Mouse (Mus musculus) MEL (cell line): ENCODE measurements around the gene 1700020D05Rik. TPM values are rescaled to one million over a fixed set of nuclear protein-coding genes. Genes with fewer than 3 reads are reported as not detected.

ENCODE experiments used
- DNase-seq: peaks from one replicate; pipeline ENCODE4 v3.0.0; 2011; ENCODE audit warnings: low read depth, low spot score
- H3K27ac ChIP-seq: 2 replicates; pipeline ENCODE4 v1.5.1; 2012; ENCODE audit warnings: low read depth, mild to moderate bottlenecking, control low read depth, low read length, moderate library complexity; ENCODE audit not compliant: control insufficient read depth
- H3K27me3 ChIP-seq, 2 experiments: fragments of 150-350 bp in 1 of 2; sonication (generic) in 1 of 2; 2 replicates each; pipeline ENCODE4 v1.6.1; 2012; ENCODE audit warnings: low read length in 2 of 2, mild to moderate bottlenecking in 2 of 2, improper control_type of control experiment in 1 of 2, moderate library complexity in 1 of 2; ENCODE audit not compliant: insufficient read depth in 2 of 2, control insufficient read depth in 1 of 2
- H3K36me3 ChIP-seq, 2 experiments: 2 replicates each; pipeline ENCODE4 v1.6.1; 2012 to 2014; ENCODE audit warnings: low read length in 2 of 2, improper control_type of control experiment in 1 of 2, inconsistent platforms in 1 of 2, mild to moderate bottlenecking in 1 of 2; ENCODE audit not compliant: insufficient read depth in 2 of 2, control insufficient read depth in 1 of 2
- H3K4me1 ChIP-seq, 2 experiments: fragments of 150-350 bp in 1 of 2; sonication (generic) in 1 of 2; 2 replicates each; pipeline ENCODE4 v1.6.1; 2012; ENCODE audit warnings: low read length in 2 of 2, improper control_type of control experiment in 1 of 2, mild to moderate bottlenecking in 1 of 2; ENCODE audit not compliant: insufficient read depth in 2 of 2, control insufficient read depth in 1 of 2
- H3K4me3 ChIP-seq, 2 experiments: fragments of 150-350 bp in 1 of 2; sonication (generic) in 1 of 2; 2 replicates each; pipeline ENCODE4 v1.5.1; 2012; ENCODE audit warnings: low read depth in 2 of 2, low read length in 2 of 2, mild to moderate bottlenecking in 2 of 2, moderate library complexity in 2 of 2, control low read depth in 1 of 2, improper control_type of control experiment in 1 of 2; ENCODE audit not compliant: control insufficient read depth in 1 of 2, insufficient read depth in 1 of 2
- H3K79me2 ChIP-seq: 2 replicates; pipeline ENCODE4 v1.6.1; 2012; ENCODE audit warnings: mild to moderate bottlenecking, low read length, moderate library complexity; ENCODE audit not compliant: control insufficient read depth, poor library complexity, insufficient read depth
- H3K9ac ChIP-seq: 2 replicates; pipeline ENCODE4 v1.6.1; 2012; ENCODE audit warnings: low read depth, mild to moderate bottlenecking, control low read depth, low read length, moderate library complexity; ENCODE audit not compliant: control insufficient read depth, poor library complexity, severe bottlenecking
- H3K9me3 ChIP-seq: fragments of 150-350 bp; sonication (generic); replicated peaks from 2 replicates; pipeline ENCODE4 v1.6.1; 2012; ENCODE audit warnings: mild to moderate bottlenecking, low read length, improper control_type of control experiment, moderate library complexity; ENCODE audit not compliant: insufficient read depth
- BHLHE40 ChIP-seq: IDR thresholded peaks from 2 replicates; pipeline ENCODE4 v1.6.1; 2012; ENCODE audit warnings: low read depth, mild to moderate bottlenecking, inconsistent platforms, low read length, improper control_type of control experiment, borderline replicate concordance
- CHD1 ChIP-seq: IDR thresholded peaks from 2 replicates; pipeline ENCODE4 v1.6.1; 2012; ENCODE audit warnings: low read depth, mild to moderate bottlenecking, inconsistent platforms, low read length, improper control_type of control experiment
- E2F4 ChIP-seq: IDR thresholded peaks from 2 replicates; pipeline ENCODE4 v1.6.1; 2011; ENCODE audit warnings: low read depth, low read length, improper control_type of control experiment, borderline replicate concordance
- GATA1 ChIP-seq: IDR thresholded peaks from 2 replicates; pipeline ENCODE4 v1.6.1; 2011; ENCODE audit warnings: low read depth, low read length, improper control_type of control experiment
- JUND ChIP-seq: IDR thresholded peaks from 2 replicates; pipeline ENCODE4 v1.6.1; 2011; ENCODE audit warnings: low read depth, mild to moderate bottlenecking, improper control_type of control experiment, low read length
- MAFK ChIP-seq: IDR thresholded peaks from 2 replicates; pipeline ENCODE4 v1.6.1; 2011; ENCODE audit warnings: low read depth, mild to moderate bottlenecking, low read length, improper control_type of control experiment, borderline replicate concordance
- MAX ChIP-seq: IDR thresholded peaks from 2 replicates; pipeline ENCODE4 v1.6.1; 2011; ENCODE audit warnings: low read length, improper control_type of control experiment
- MEF2A ChIP-seq: IDR thresholded peaks from 2 replicates; pipeline ENCODE4 v1.6.1; 2014; ENCODE audit warnings: low read depth, mild to moderate bottlenecking, inconsistent platforms, low read length, improper control_type of control experiment; ENCODE audit not compliant: poor library complexity, insufficient replicate concordance, severe bottlenecking; ENCODE audit errors: extremely low read depth
- MYC ChIP-seq: IDR thresholded peaks from 2 replicates; pipeline ENCODE4 v1.6.1; 2011; ENCODE audit warnings: low read depth, mild to moderate bottlenecking, low read length, improper control_type of control experiment, moderate library complexity
- NRF1 ChIP-seq: IDR thresholded peaks from 2 replicates; pipeline ENCODE4 v1.6.1; 2014; ENCODE audit warnings: low read depth, mild to moderate bottlenecking, inconsistent platforms, low read length, improper control_type of control experiment, moderate library complexity; ENCODE audit not compliant: poor library complexity, insufficient read depth, severe bottlenecking
- POLR2A ChIP-seq, 2 experiments: IDR thresholded peaks; 2 replicates each; pipeline ENCODE4 v1.6.1; 2011 to 2012; ENCODE audit warnings: low read length in 2 of 2, mild to moderate bottlenecking in 2 of 2, control low read depth in 1 of 2, improper control_type of control experiment in 1 of 2, low read depth in 1 of 2, moderate library complexity in 1 of 2; ENCODE audit not compliant: control insufficient read depth in 1 of 2, insufficient read depth in 1 of 2, poor library complexity in 1 of 2
- POLR2AphosphoS2 ChIP-seq: IDR thresholded peaks from 2 replicates; pipeline ENCODE4 v1.6.1; 2011; ENCODE audit warnings: low read length, improper control_type of control experiment
- RAD21 ChIP-seq: IDR thresholded peaks from 2 replicates; pipeline ENCODE4 v1.6.1; 2011; ENCODE audit warnings: mild to moderate bottlenecking, low read depth, low read length, improper control_type of control experiment
- SMC3 ChIP-seq: IDR thresholded peaks from 2 replicates; pipeline ENCODE4 v1.6.1; 2011; ENCODE audit warnings: low read depth, low read length, improper control_type of control experiment
- TCF12 ChIP-seq: IDR thresholded peaks from 2 replicates; pipeline ENCODE4 v1.6.1; 2014; ENCODE audit warnings: low read depth, mild to moderate bottlenecking, inconsistent platforms, low read length, improper control_type of control experiment, moderate library complexity
- UBTF ChIP-seq: IDR thresholded peaks from 2 replicates; pipeline ENCODE4 v1.6.1; 2012; ENCODE audit warnings: low read depth, mild to moderate bottlenecking, inconsistent platforms, low read length, improper control_type of control experiment, moderate library complexity, borderline replicate concordance; ENCODE audit not compliant: insufficient read depth
- USF1 ChIP-seq: IDR thresholded peaks from 2 replicates; pipeline ENCODE4 v1.6.1; 2014; ENCODE audit warnings: low read depth, mild to moderate bottlenecking, inconsistent platforms, low read length, improper control_type of control experiment, moderate library complexity
- USF2 ChIP-seq, 2 experiments: IDR thresholded peaks; 2 replicates each; pipeline ENCODE4 v1.6.1; 2011 to 2012; ENCODE audit warnings: improper control_type of control experiment in 2 of 2, low read length in 2 of 2, borderline replicate concordance in 1 of 2, inconsistent platforms in 1 of 2, low read depth in 1 of 2, mild to moderate bottlenecking in 1 of 2; ENCODE audit not compliant: insufficient read depth in 1 of 2
- ZKSCAN1 ChIP-seq: IDR thresholded peaks from 2 replicates; pipeline ENCODE4 v1.6.1; 2012; ENCODE audit warnings: low read depth, mild to moderate bottlenecking, inconsistent platforms, low read length, improper control_type of control experiment, moderate library complexity
- polyA plus RNA-seq, 2 experiments: library from polyadenylated mRNA; stranded (reverse) in 1 of 2; unstranded in 1 of 2; fragments of >175 nt in 1 of 2; fragments of >200 nt in 1 of 2; gene quantifications; 2 replicates each; pipeline versions ENCODE4 v1.2.1 to v1.2.4; 2012; ENCODE audit warnings: low replicate concordance in 2 of 2, low read depth in 1 of 2; ENCODE audit not compliant: insufficient read length in 2 of 2, insufficient read depth in 1 of 2, missing spikeins in 1 of 2
- total RNA-seq: library from RNA; depleted of rRNA; stranded (reverse); fragments of 300-350 nt; gene quantifications from 2 replicates; pipeline ENCODE4 v1.2.3, GENCODE M21; 2012

1700020D05Rik gene
- total and polyA plus RNA-seq, 3 experiments, result 0.19 to 0.78 TPM; not detected in 1

DNA sequence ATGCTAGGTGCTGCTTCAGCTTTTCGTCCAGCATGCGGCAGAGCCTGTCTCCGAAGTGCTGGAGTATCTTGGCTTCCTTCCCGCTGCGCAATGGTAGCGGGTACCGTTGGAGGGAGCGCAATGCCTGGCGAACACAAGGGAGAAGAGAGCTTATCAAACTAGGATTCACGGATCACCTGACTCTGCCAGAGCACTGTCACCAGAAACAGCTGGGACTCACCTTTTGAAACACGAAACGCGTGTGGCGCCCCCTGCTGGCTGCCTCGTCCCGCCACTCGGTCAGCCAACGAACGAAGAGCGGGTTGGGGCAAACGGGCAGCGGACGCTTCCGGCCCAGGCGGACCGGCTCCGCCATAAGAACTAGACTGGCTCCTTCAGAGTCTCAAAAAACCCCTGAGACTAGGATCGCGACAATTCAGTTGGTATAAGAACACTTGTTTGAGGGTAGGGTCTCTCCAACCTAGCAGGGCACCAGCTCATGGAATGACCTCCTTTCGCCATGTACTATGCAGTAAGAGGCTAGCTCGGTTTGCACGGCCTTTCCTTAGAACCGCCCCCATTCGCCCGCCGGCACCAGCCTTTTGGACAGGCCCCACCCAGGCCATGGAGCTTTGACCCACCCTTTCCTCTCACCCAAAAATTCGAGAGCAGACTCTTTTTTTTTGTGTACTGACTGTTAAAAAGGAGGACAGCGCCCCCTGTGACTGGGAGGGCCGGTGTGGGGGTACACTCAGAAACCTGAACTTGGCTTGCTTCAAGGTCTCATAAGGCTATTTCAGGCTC is 15.6 kb downstream of the 1700020D05Rik start, which contains the start of gene Mus81 (continued):
- TF ChIP-seq POLR2AphosphoS2 (peak; percentile 74; the same call in 1 of the 2 replicates), CHD1 (no peak), POLR2A (IDR thresholded peaks at IDR 0.05; ENCODE audit: control insufficient read depth in 1 of 2, insufficient read depth in 1 of 2, low read depth in 1 of 2, low read length in 2 of 2, poor library complexity in 1 of 2) (peak; percentile 77 to 98), RAD21 (peak; percentile 32; the same call in 1 of the 2 replicates), USF1 (peak; percentile 88), NRF1 (0 out of 2 replicates have a peak, but pooled peaks have one; percentile 12), MAFK (no peak), MEF2A (no peak), MYC (no peak), UBTF (no peak), BHLHE40 (peak; percentile 28; the same call in 1 of the 2 replicates), SMC3 (peak; percentile 64), TCF12 (peak; percentile 57), ZKSCAN1 (no peak), GATA1 (peak; percentile 36; the same call in 1 of the 2 replicates), USF2 (IDR thresholded peaks at IDR 0.05; ENCODE audit: borderline replicate concordance in 1 of 2, insufficient read depth in 1 of 2, low read depth in 1 of 2, low read length in 2 of 2) (no peak)

DNA sequence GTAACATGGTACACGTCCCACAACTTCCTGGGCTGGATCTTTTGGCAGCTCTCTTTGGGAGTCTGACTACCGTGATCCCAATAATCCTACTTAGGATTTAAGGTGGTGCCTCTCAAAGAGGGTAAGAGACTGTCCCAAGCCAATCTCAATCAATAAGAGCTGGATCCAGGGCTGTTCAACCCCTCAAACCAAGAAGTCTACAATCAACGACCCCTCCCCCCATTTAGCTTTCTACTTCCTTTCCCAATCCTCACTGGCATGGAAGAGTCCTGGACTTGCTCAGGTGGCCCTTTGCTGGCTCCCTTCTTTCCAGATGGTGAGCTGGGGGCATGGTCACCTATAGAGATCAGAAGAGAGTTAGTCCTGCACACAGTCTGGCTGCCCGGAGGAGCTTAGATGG is 16.8 kb downstream of the 1700020D05Rik start:
- H3K27ac ChIP-seq, result no peak overlapping the region
- no peak overlapping the region; the same call in 1 of the 2 replicates for H3K9ac ChIP-seq
- H3K4me1 ChIP-seq, result peaks cover 0 to 12% of the 10 kb centered on the region in 2 experiments; a peak in 2 of 4 replicates

More for the DNA sequence above, 16.8 kb downstream of the 1700020D05Rik start:
- H3K27me3 ChIP-seq, result no peaks in the 10 kb centered on the region
- TF ChIP-seq MAX (no peak), E2F4 (no peak), JUND (no peak)
- peaks cover 16% of the 10 kb centered on the region for H3K79me2 ChIP-seq
- H3K36me3 ChIP-seq, result peaks cover 0 to 3% of the 10 kb centered on the region in 2 experiments; a peak in 2 of 4 replicates
- DNase-seq, result no peak
- no peaks in the 10 kb centered on the region for H3K9me3 ChIP-seq
- no peak overlapping the region for H3K4me3 ChIP-seq
